Mouse (Mus musculus) MEL (cell line): ENCODE measurements around the gene Hoxc5. TPM values are rescaled to one million over a fixed set of nuclear protein-coding genes. Genes with fewer than 3 reads are reported as not detected.

Experiments
- DNase-seq: peaks from one replicate; pipeline ENCODE4 v3.0.0; 2011; ENCODE audit warnings: low read depth, low spot score
- H3K27ac ChIP-seq: 2 replicates; pipeline ENCODE4 v1.5.1; 2012; ENCODE audit warnings: low read depth, mild to moderate bottlenecking, control low read depth, low read length, moderate library complexity; ENCODE audit not compliant: control insufficient read depth
- H3K27me3 ChIP-seq, 2 experiments: fragments of 150-350 bp in 1 of 2; sonication (generic) in 1 of 2; 2 replicates each; pipeline ENCODE4 v1.6.1; 2012; ENCODE audit warnings: low read length in 2 of 2, mild to moderate bottlenecking in 2 of 2, improper control_type of control experiment in 1 of 2, moderate library complexity in 1 of 2; ENCODE audit not compliant: insufficient read depth in 2 of 2, control insufficient read depth in 1 of 2
- H3K36me3 ChIP-seq, 2 experiments: 2 replicates each; pipeline ENCODE4 v1.6.1; 2012 to 2014; ENCODE audit warnings: low read length in 2 of 2, improper control_type of control experiment in 1 of 2, inconsistent platforms in 1 of 2, mild to moderate bottlenecking in 1 of 2; ENCODE audit not compliant: insufficient read depth in 2 of 2, control insufficient read depth in 1 of 2
- H3K4me1 ChIP-seq, 2 experiments: fragments of 150-350 bp in 1 of 2; sonication (generic) in 1 of 2; 2 replicates each; pipeline ENCODE4 v1.6.1; 2012; ENCODE audit warnings: low read length in 2 of 2, improper control_type of control experiment in 1 of 2, mild to moderate bottlenecking in 1 of 2; ENCODE audit not compliant: insufficient read depth in 2 of 2, control insufficient read depth in 1 of 2
- H3K4me3 ChIP-seq, 2 experiments: fragments of 150-350 bp in 1 of 2; sonication (generic) in 1 of 2; 2 replicates each; pipeline ENCODE4 v1.5.1; 2012; ENCODE audit warnings: low read depth in 2 of 2, low read length in 2 of 2, mild to moderate bottlenecking in 2 of 2, moderate library complexity in 2 of 2, control low read depth in 1 of 2, improper control_type of control experiment in 1 of 2; ENCODE audit not compliant: control insufficient read depth in 1 of 2, insufficient read depth in 1 of 2
- H3K79me2 ChIP-seq: 2 replicates; pipeline ENCODE4 v1.6.1; 2012; ENCODE audit warnings: mild to moderate bottlenecking, low read length, moderate library complexity; ENCODE audit not compliant: control insufficient read depth, poor library complexity, insufficient read depth
- H3K9ac ChIP-seq: 2 replicates; pipeline ENCODE4 v1.6.1; 2012; ENCODE audit warnings: low read depth, mild to moderate bottlenecking, control low read depth, low read length, moderate library complexity; ENCODE audit not compliant: control insufficient read depth, poor library complexity, severe bottlenecking
- H3K9me3 ChIP-seq: fragments of 150-350 bp; sonication (generic); replicated peaks from 2 replicates; pipeline ENCODE4 v1.6.1; 2012; ENCODE audit warnings: mild to moderate bottlenecking, low read length, improper control_type of control experiment, moderate library complexity; ENCODE audit not compliant: insufficient read depth
- BHLHE40 ChIP-seq: IDR thresholded peaks from 2 replicates; pipeline ENCODE4 v1.6.1; 2012; ENCODE audit warnings: low read depth, mild to moderate bottlenecking, inconsistent platforms, low read length, improper control_type of control experiment, borderline replicate concordance
- CHD1 ChIP-seq: IDR thresholded peaks from 2 replicates; pipeline ENCODE4 v1.6.1; 2012; ENCODE audit warnings: low read depth, mild to moderate bottlenecking, inconsistent platforms, low read length, improper control_type of control experiment
- CHD2 ChIP-seq: IDR thresholded peaks from 2 replicates; pipeline ENCODE4 v1.6.1; 2011; ENCODE audit warnings: low read length, improper control_type of control experiment
- E2F4 ChIP-seq: IDR thresholded peaks from 2 replicates; pipeline ENCODE4 v1.6.1; 2011; ENCODE audit warnings: low read depth, low read length, improper control_type of control experiment, borderline replicate concordance
- EP300 ChIP-seq, 2 experiments: IDR thresholded peaks; 2 replicates each; pipeline ENCODE4 v1.6.1; 2011; ENCODE audit warnings: improper control_type of control experiment in 2 of 2, low read length in 2 of 2, low read depth in 1 of 2, mild to moderate bottlenecking in 1 of 2
- GATA1 ChIP-seq: IDR thresholded peaks from 2 replicates; pipeline ENCODE4 v1.6.1; 2011; ENCODE audit warnings: low read depth, low read length, improper control_type of control experiment
- HCFC1 ChIP-seq: IDR thresholded peaks from 2 replicates; pipeline ENCODE4 v1.6.1; 2012; ENCODE audit warnings: low read depth, mild to moderate bottlenecking, inconsistent platforms, low read length, improper control_type of control experiment, moderate library complexity
- JUND ChIP-seq: IDR thresholded peaks from 2 replicates; pipeline ENCODE4 v1.6.1; 2011; ENCODE audit warnings: low read depth, mild to moderate bottlenecking, improper control_type of control experiment, low read length
- KAT2A ChIP-seq: conservative IDR thresholded peaks from 2 replicates; pipeline ENCODE4 v1.6.1; 2012; ENCODE audit warnings: low read depth, low read length, improper control_type of control experiment, inconsistent platforms
- MAFK ChIP-seq: IDR thresholded peaks from 2 replicates; pipeline ENCODE4 v1.6.1; 2011; ENCODE audit warnings: low read depth, mild to moderate bottlenecking, low read length, improper control_type of control experiment, borderline replicate concordance
- MAX ChIP-seq: IDR thresholded peaks from 2 replicates; pipeline ENCODE4 v1.6.1; 2011; ENCODE audit warnings: low read length, improper control_type of control experiment
- MAZ ChIP-seq: IDR thresholded peaks from 2 replicates; pipeline ENCODE4 v1.6.1; 2012; ENCODE audit warnings: low read depth, mild to moderate bottlenecking, inconsistent platforms, low read length, improper control_type of control experiment
- MEF2A ChIP-seq: IDR thresholded peaks from 2 replicates; pipeline ENCODE4 v1.6.1; 2014; ENCODE audit warnings: low read depth, mild to moderate bottlenecking, inconsistent platforms, low read length, improper control_type of control experiment; ENCODE audit not compliant: poor library complexity, insufficient replicate concordance, severe bottlenecking; ENCODE audit errors: extremely low read depth
- MXI1 ChIP-seq: IDR thresholded peaks from 2 replicates; pipeline ENCODE4 v1.6.1; 2011; ENCODE audit warnings: mild to moderate bottlenecking, low read depth, low read length, improper control_type of control experiment
- MYC ChIP-seq: IDR thresholded peaks from 2 replicates; pipeline ENCODE4 v1.6.1; 2011; ENCODE audit warnings: low read depth, mild to moderate bottlenecking, low read length, improper control_type of control experiment, moderate library complexity
- NELFE ChIP-seq: IDR thresholded peaks from 2 replicates; pipeline ENCODE4 v1.6.1; 2011; ENCODE audit warnings: low read depth, low read length, improper control_type of control experiment
- NRF1 ChIP-seq: IDR thresholded peaks from 2 replicates; pipeline ENCODE4 v1.6.1; 2014; ENCODE audit warnings: low read depth, mild to moderate bottlenecking, inconsistent platforms, low read length, improper control_type of control experiment, moderate library complexity; ENCODE audit not compliant: poor library complexity, insufficient read depth, severe bottlenecking
- POLR2A ChIP-seq, 2 experiments: IDR thresholded peaks; 2 replicates each; pipeline ENCODE4 v1.6.1; 2011 to 2012; ENCODE audit warnings: low read length in 2 of 2, mild to moderate bottlenecking in 2 of 2, control low read depth in 1 of 2, improper control_type of control experiment in 1 of 2, low read depth in 1 of 2, moderate library complexity in 1 of 2; ENCODE audit not compliant: control insufficient read depth in 1 of 2, insufficient read depth in 1 of 2, poor library complexity in 1 of 2
- POLR2AphosphoS2 ChIP-seq: IDR thresholded peaks from 2 replicates; pipeline ENCODE4 v1.6.1; 2011; ENCODE audit warnings: low read length, improper control_type of control experiment
- POLR2AphosphoS5 ChIP-seq: IDR thresholded peaks from 2 replicates; pipeline ENCODE4 v1.6.1; 2012; ENCODE audit warnings: low read depth, borderline replicate concordance, mild to moderate bottlenecking, inconsistent platforms, low read length, moderate library complexity, mixed read lengths
- RAD21 ChIP-seq: IDR thresholded peaks from 2 replicates; pipeline ENCODE4 v1.6.1; 2011; ENCODE audit warnings: mild to moderate bottlenecking, low read depth, low read length, improper control_type of control experiment
- SIN3A ChIP-seq: IDR thresholded peaks from 2 replicates; pipeline ENCODE4 v1.6.1; 2012; ENCODE audit warnings: low read length, improper control_type of control experiment, inconsistent platforms
- TBP ChIP-seq: IDR thresholded peaks from 2 replicates; pipeline ENCODE4 v1.8.0; 2011; ENCODE audit warnings: low read depth, low read length, improper control_type of control experiment
- UBTF ChIP-seq: IDR thresholded peaks from 2 replicates; pipeline ENCODE4 v1.6.1; 2012; ENCODE audit warnings: low read depth, mild to moderate bottlenecking, inconsistent platforms, low read length, improper control_type of control experiment, moderate library complexity, borderline replicate concordance; ENCODE audit not compliant: insufficient read depth
- USF1 ChIP-seq: IDR thresholded peaks from 2 replicates; pipeline ENCODE4 v1.6.1; 2014; ENCODE audit warnings: low read depth, mild to moderate bottlenecking, inconsistent platforms, low read length, improper control_type of control experiment, moderate library complexity
- USF2 ChIP-seq, 2 experiments: IDR thresholded peaks; 2 replicates each; pipeline ENCODE4 v1.6.1; 2011 to 2012; ENCODE audit warnings: improper control_type of control experiment in 2 of 2, low read length in 2 of 2, borderline replicate concordance in 1 of 2, inconsistent platforms in 1 of 2, low read depth in 1 of 2, mild to moderate bottlenecking in 1 of 2; ENCODE audit not compliant: insufficient read depth in 1 of 2
- ZC3H11A ChIP-seq: IDR thresholded peaks from 2 replicates; pipeline ENCODE4 v1.6.1; 2012; ENCODE audit warnings: low read depth, mild to moderate bottlenecking, inconsistent platforms, low read length, improper control_type of control experiment
- ZKSCAN1 ChIP-seq: IDR thresholded peaks from 2 replicates; pipeline ENCODE4 v1.6.1; 2012; ENCODE audit warnings: low read depth, mild to moderate bottlenecking, inconsistent platforms, low read length, improper control_type of control experiment, moderate library complexity
- ZMIZ1 ChIP-seq: IDR thresholded peaks from 2 replicates; pipeline ENCODE4 v1.6.1; 2012; ENCODE audit warnings: low read depth, mild to moderate bottlenecking, inconsistent platforms, low read length, improper control_type of control experiment, moderate library complexity
- ZNF384 ChIP-seq: IDR thresholded peaks from 2 replicates; pipeline ENCODE4 v1.6.1; 2012; ENCODE audit warnings: low read depth, mild to moderate bottlenecking, inconsistent platforms, low read length, improper control_type of control experiment
- polyA plus RNA-seq, 2 experiments: library from polyadenylated mRNA; stranded (reverse) in 1 of 2; unstranded in 1 of 2; fragments of >175 nt in 1 of 2; fragments of >200 nt in 1 of 2; gene quantifications; 2 replicates each; pipeline versions ENCODE4 v1.2.1 to v1.2.4; 2012; ENCODE audit warnings: low replicate concordance in 2 of 2, low read depth in 1 of 2; ENCODE audit not compliant: insufficient read length in 2 of 2, insufficient read depth in 1 of 2, missing spikeins in 1 of 2
- total RNA-seq: library from RNA; depleted of rRNA; stranded (reverse); fragments of 300-350 nt; gene quantifications from 2 replicates; pipeline ENCODE4 v1.2.3, GENCODE M21; 2012

Gene Hoxc5
- total and polyA plus RNA-seq, 3 experiments, result 0.46 to 3.0 TPM; not detected in 1

- peak; percentile 48; the same call in 1 of the 2 replicates for TF ChIP-seq KAT2A
- TF ChIP-seq UBTF, result no peak
- peak; percentile 72 for TF ChIP-seq E2F4
- peak; percentile 98 for TF ChIP-seq CHD1
- 0 out of 2 replicates have a peak, but pooled peaks have one; percentile 43 for TF ChIP-seq ZKSCAN1
- TF ChIP-seq RAD21, result no peak
- TF ChIP-seq GATA1, result peak; percentile 88
These were observed 31.5 kb downstream of the Hoxc5 start (continued) for GRCm38 (mm10) chr15:102998608-102999182.

- peaks cover 15 to 34% of the 10 kb centered on the region in 2 experiments for H3K4me1 ChIP-seq
- TF ChIP-seq HCFC1, result peak; percentile 72
- no peak; the same call in 1 of the 2 replicates for TF ChIP-seq KAT2A
- TF ChIP-seq BHLHE40, result peak; percentile 40; the same call in 1 of the 2 replicates
- no peak for TF ChIP-seq E2F4
- 0 out of 2 replicates have a peak, but pooled peaks have one; percentile 21 for TF ChIP-seq USF1
- peak; percentile 22; the same call in 1 of the 2 replicates for TF ChIP-seq SIN3A
- peak; percentile 92 for TF ChIP-seq POLR2AphosphoS2
- peak; percentile 72 for TF ChIP-seq NELFE
- TF ChIP-seq UBTF, result 0 out of 2 replicates have a peak, but pooled peaks have one; percentile 52
- TF ChIP-seq NRF1, result peak; percentile 100
- TF ChIP-seq CHD1, result peak; percentile 82; the same call in 1 of the 2 replicates
- TF ChIP-seq CHD2, result peak; percentile 82
- TF ChIP-seq MAZ, result peak; percentile 99
- TF ChIP-seq ZMIZ1, result peak; percentile 70; the same call in 1 of the 2 replicates
- TF ChIP-seq POLR2AphosphoS5, result no peak; the same call in 1 of the 2 replicates
- TF ChIP-seq EP300 (IDR thresholded peaks at IDR 0.05; ENCODE audit: low read depth in 1 of 2, low read length in 2 of 2), result peak in 1 of 2 experiments; percentile 62; a peak in 2 of 4 replicates
- no peak for TF ChIP-seq ZC3H11A
- no peak for TF ChIP-seq ZKSCAN1
- TF ChIP-seq JUND, result no peak
- TF ChIP-seq MEF2A, result no peak
- peak; percentile 49; the same call in 1 of the 2 replicates for TF ChIP-seq MYC
- TF ChIP-seq TBP, result peak; percentile 29; the same call in 1 of the 2 replicates
- TF ChIP-seq MXI1, result peak; percentile 45
- TF ChIP-seq USF2 (IDR thresholded peaks at IDR 0.05; ENCODE audit: borderline replicate concordance in 1 of 2, insufficient read depth in 1 of 2, low read depth in 1 of 2, low read length in 2 of 2), result no peak
- peak; percentile 47 to 85; a peak in 2 of 4 replicates for TF ChIP-seq POLR2A (IDR thresholded peaks at IDR 0.05; ENCODE audit: control insufficient read depth in 1 of 2, insufficient read depth in 1 of 2, low read depth in 1 of 2, low read length in 2 of 2, poor library complexity in 1 of 2)
- no peak for TF ChIP-seq GATA1
- TF ChIP-seq ZNF384, result no peak
- TF ChIP-seq MAFK, result no peak; the same call in 1 of the 2 replicates
- TF ChIP-seq MAX, result peak; percentile 61
These were observed 32.1 kb downstream of the Hoxc5 start for GRCm38 (mm10) chr15:102999183-102999831.

More at GRCm38 (mm10) chr15:102999183-102999831, 32.1 kb downstream of the Hoxc5 start:
- Histone ChIP-seq H3K27me3 (no peaks in the 10 kb centered on the region), H3K36me3 (peaks cover 0 to 31% of the 10 kb centered on the region in 2 experiments; a peak in 2 of 4 replicates), H3K27ac (peak overlapping the region; percentile 99), H3K9me3 (no peaks in the 10 kb centered on the region), H3K9ac (peak overlapping the region; percentile 98), H3K4me3 (peak overlapping the region; percentile 68), H3K79me2 (peaks cover 26% of the 10 kb centered on the region)
- DNase-seq, result peak; percentile 99
